Mouse (Mus musculus) mouse trophoblast stem cell (cell line): ENCODE data around the gene Cxcl10.
"Not testable (repeated sequence)": the region's sequence is repeated elsewhere in the genome, so short reads cannot be mapped to it uniquely, and the experiment has no call there.

Experiments used
- in situ Hi-C, 2 experiments: fragments of 300-500 bp; cut with MseI, MboI; formaldehyde crosslinking; loops; 2 replicates in 1 of 2; 3 replicates in 1 of 2; pipeline ENCODE4 v1.15.1; 2025

The Cxcl10 gene

DNA sequence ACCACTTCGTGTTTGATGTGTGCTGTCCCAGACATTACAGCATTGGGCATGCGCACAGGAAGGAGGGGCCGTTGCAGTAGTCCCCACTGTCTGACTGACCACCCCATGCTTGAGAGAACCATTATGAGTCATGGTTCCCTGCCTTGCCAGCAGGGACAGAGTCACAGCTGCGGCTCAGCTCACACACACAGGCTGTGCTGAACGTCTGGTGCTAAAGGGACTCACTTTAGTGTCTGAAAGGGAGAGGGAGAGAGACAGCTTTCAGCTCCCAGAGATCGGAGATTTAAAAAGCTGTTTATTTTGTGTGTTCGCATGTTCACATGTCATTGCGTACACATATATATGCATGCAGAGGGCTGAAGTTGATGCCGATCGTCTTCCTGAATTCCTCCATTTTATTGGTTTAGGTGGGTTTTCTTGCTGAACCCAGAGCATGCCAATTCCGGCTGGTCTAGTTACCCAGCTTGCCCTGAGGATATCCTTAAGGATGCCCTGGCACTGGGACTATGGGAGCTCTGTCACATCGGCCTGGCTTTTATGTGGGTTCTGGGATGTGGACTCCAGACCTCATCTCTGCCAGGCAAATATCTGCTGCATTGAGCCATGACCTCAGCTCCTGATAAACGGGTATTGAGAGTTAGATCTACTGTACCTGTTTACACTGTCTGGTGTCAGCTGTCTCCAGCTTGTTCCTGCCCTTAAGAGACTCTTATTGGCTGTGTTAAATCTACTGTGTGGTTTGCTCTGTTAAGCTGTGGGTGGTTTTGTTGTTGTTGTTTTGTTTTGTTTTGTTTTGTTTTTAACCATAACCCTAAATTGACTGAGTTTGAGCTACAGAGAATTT is 20.7 kb upstream of the Cxcl10 start:
- in situ Hi-C loops = no loop called here

GRCm38 (mm10) chr5:92368392-92368791 is 19.7 kb upstream of the Cxcl10 start:
- in situ Hi-C loops = no loop called here

DNA sequence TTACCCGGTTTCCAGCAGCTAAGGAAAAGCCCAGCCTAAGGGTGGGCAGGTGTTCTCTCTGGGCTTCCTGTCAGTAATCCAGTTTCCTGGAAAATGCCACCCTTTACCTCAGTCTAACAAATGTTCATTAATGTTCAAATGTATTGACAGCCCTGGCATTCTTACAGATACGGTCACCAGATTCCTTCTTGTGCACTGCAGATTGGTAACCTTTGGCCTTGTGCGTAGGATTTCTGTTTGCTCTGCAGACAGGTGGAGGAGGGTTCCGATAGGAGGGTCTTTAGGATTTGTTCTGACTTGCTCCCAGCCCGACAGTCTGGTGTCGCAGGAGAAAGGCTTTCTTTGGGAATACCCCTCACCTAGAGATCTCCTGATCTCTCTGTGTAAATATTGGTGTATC is 17.9 kb upstream of the Cxcl10 start:
- in situ Hi-C loops = no loop called here

DNA sequence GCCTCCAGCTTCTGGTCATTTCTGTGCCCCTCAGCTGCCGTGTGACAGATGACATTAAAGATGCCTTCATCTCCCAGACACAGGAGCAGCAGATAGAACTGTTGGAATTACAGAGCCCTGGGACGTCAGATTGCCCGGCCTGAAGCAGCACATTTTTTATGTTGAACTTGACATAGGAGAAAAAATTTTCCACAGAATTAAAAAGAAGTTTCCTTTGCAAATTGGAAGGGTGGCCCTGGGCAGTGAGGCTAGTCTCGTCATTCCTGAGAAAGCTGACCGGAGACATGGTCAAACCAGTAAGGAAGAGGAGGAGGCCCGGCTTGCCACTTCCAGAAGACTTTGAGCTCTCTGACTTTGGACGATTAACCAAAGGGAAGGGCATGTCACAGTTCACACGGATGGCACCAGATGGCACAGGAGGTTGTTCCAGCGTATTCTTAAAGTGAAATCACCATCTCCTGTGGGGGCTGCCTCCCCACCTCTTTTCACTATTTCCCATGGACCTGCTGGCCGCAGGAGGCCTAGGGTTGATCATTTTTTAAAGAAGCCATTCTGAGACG is 16.5 kb upstream of the Cxcl10 start:
- in situ Hi-C loops = no loop called here

DNA sequence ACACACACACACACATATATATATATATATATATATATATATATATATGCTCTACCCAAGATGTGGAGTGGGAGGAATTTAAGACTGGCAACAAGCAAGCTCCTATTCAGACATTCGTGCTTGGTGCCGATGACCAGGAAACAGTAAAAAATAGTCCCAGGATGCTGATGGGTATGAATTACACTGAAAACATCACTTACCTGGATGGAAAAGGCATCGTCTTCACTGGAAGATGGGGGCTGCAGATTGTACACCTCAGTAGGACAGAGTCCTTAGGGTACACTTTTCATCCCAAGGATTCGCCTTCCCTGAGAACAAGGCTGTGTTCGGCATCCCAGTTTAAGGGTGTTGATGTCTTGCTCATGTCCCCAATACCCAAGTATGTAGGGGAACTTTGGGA is 15.3 kb upstream of the Cxcl10 start:
- in situ Hi-C loops = no loop called here

DNA sequence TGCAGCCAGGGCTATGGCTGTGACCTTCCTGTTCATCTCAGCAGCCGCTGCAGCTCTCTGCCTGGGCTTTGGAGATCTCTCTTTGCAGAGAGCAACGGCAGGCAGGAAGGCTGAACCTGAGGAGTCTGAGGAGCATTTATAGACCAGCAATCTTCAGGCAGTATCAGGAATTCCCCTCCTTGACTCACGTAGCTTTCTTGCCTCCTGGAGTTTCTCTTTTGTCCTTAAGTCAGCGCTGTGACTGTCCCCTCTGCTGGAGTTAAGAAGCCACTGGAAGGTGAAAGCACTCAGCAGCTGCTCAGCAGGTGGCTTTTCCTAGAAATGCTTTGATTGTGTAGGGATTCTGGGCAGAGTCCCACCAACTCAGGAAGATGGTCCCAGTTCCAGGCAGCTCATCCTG is 14.5 kb upstream of the Cxcl10 start:
- in situ Hi-C loops = no loop called here

DNA sequence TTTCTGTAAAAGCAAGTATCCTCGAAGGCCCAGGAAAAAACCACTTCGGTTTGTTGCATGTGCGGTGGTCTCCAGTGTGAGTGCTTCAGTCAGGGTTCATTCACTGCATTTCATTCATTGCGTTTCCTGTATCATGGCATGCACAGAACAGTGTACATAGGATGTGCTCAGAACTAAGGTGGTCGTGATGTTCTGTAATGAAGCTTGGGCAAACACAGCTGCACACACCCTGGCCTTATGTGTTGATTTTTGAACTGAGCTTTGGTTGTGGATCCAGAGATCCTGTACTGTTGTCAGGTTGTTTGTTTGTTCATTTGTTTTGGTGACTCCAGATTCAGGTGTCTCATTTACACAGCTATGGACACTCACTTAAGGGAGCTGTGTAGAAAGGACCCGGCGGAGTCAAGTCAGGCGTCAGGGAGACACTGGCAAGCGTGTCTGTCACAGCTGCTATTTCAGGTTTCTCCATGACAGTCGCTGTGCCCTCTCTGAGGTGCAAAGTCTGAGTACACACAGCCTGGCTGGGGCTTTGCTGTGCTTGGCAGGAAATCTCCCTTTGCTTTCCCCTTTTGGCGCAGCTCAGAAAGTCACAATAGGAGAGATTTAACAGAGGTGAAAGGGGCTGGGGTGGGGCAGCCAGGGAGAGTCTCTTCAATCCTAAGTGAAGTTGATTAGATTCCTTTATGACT is 10.2 kb upstream of the Cxcl10 start:
- in situ Hi-C loops = no loop called here

GRCm38 (mm10) chr5:92358033-92358432 is 9.3 kb upstream of the Cxcl10 start:
- in situ Hi-C loops = no loop called here

- in situ Hi-C loops = no loop called here
These were observed 4.8 kb upstream of the Cxcl10 start for GRCm38 (mm10) chr5:92353517-92353916.

- in situ Hi-C loops = not testable (repeated sequence)
These were observed 4.0 kb upstream of the Cxcl10 start for GRCm38 (mm10) chr5:92352716-92353115.

DNA sequence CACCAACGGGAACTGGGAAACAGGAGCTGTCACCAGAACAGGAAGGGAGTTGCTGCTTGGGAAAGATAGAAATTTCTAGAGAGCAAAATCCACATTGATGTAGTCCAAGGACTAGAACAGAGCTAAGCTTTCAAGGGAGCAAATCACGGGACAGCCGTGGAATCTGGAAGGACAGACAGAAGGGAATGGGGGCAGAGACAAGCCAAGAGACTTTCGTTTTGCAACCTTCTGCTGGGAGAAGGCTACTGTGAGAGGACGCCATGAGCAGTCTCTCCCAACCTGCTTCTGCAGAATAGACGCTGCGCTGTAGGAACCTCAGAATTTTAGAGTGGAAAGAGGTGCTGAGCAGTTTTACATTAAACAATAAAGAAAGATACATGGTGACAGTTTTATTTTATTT is 1.0 kb upstream of the Cxcl10 start:
- in situ Hi-C loops = no loop called here

- in situ Hi-C loops = no loop called here
These were observed 3.7 kb downstream of the Cxcl10 start for GRCm38 (mm10) chr5:92345006-92345405.

- in situ Hi-C loops = no loop called here
These were observed 8.1 kb downstream of the Cxcl10 start for GRCm38 (mm10) chr5:92340606-92341005.

GRCm38 (mm10) chr5:92336743-92337142 is 11.9 kb downstream of the Cxcl10 start:
- in situ Hi-C loops = no loop called here

DNA sequence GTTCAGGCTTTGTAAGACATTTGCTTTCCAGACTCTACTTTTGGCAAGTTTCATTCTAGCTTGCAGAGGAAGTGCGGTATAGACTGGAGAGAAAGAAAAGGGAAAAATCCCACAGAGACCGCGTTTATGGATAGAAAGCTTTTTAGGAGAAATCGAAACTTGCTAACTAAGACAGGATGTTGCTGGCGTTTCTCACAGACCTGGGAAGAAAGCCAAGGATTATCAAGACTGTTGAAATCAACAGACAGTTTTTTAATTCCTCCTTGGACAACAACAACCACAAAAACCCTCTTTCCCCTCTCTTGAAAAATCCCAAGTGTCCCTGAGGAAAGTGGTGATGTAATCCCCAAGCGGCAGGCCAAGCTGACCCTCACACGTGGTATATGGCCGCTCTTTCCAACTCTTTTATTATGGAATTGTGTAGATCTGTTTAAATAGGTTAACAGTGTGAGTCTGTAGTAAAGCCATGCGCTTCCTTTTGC is 16.3 kb downstream of the Cxcl10 start:
- in situ Hi-C loops = no loop called here

- in situ Hi-C loops = no loop called here
These were observed 16.9 kb downstream of the Cxcl10 start, which contains the start of gene Art3 for GRCm38 (mm10) chr5:92331635-92332338. Gene Art3, plus strand, starts transcription at chr5:92331827.

DNA sequence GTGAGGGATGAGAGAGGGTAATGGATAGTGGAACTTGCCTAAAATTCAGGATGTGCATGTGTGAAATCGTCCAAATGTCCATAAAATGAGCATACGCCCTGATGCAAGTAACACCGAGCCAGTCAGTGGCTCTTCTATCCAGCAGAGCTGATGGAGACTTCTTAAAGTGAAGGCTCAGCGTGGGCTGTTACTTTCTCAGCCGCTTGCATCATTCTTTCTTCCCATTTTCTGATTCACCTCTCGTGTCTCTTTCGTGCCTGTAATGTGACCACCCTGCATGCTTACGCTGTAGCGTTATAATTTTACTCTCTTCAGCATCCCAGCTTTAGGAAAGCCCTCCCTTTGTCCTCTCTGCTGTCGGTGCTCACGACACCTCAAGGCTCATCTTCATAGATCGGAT is 17.6 kb downstream of the Cxcl10 start:
- in situ Hi-C loops = no loop called here

- in situ Hi-C loops = no loop called here
These were observed 20.8 kb downstream of the Cxcl10 start, which contains the start of gene Cxcl9 for GRCm38 (mm10) chr5:92327929-92328328. Gene Cxcl9, minus strand, starts transcription at chr5:92328079.

DNA sequence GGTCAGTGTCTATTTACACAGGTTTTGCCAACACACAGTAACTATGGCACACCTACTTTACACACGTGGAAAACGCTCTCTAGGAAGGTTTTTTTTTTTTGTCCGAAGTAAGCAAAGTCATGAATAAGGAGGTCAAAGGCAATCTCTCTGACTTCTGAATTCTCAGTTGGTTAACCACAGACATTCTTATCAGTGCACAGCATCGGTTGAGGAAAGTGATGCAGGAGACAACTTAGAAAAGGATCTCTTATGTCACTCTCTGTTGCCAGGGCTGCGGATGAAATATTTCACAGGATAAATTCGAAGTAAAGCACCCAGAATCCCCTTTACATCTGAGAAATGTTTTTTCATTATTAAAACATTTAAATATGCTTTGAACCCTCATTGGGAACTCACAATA is 21.3 kb downstream of the Cxcl10 start:
- in situ Hi-C loops = no loop called here

GRCm38 (mm10) chr5:92323264-92323663 is 25.4 kb downstream of the Cxcl10 start:
- in situ Hi-C loops = no loop called here

DNA sequence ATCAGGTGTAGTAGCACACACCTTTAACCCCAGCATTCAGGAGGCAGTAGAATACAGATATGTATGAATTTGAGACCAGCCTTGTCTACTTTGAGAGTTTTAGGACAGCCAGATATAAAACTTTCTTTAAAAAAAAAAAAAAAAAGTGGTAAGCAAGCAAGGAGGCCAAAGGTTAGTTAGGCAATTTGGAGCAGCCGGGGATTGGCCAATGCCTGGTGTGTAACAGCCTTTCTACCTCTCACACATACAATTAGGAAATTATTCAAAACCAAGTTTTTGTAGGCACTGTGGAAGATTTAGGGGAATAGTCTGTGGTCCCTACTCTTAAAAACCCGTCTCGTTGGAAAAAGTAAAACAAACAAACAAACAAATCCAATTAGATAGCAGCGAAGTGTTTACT is 26.1 kb downstream of the Cxcl10 start:
- in situ Hi-C loops = no loop called here
